Comparison of ENCODE assay signal across 8 mouse cellular contexts in genomic region chr4:88094062-88094767, GRCm38 (mm10). TPM values are rescaled to one million over a fixed set of nuclear protein-coding genes. Genes with fewer than 3 reads are reported as not detected.
DNase-seq lines count a peak whose midpoint lies in the region; ATAC-seq lines count a peak whose summit lies in the region.

Gene Focad (plus strand): TSS chr4:88094629.

- no peaks in the 10 kb centered on the region for H3K27me3 ChIP-seq in hindbrain, embryonic 14.5 days (ENCODE audit: control insufficient read depth, insufficient read depth, low read length)

- H3K36me3 ChIP-seq in hindbrain, embryonic 14.5 days (replicated peaks; ENCODE audit: control insufficient read depth, insufficient read depth): no peaks in the 10 kb centered on the region

- DNase-seq in R1 (ENCODE audit: low read depth, low spot score): peak; percentile 97
- DNase-seq in cerebellum, postnatal 25 days: peak; percentile 98 to 99
- DNase-seq in frontal cortex, postnatal 25 days (ENCODE audit: low spot score in 2 of 2): peak; percentile 95 to 98
- DNase-seq in hindbrain, embryonic 14.5 days (ENCODE audit: low spot score): peak; percentile 96
- DNase-seq in layer of hippocampus, postnatal 36 days: peak; percentile 98
- DNase-seq in lung, postnatal 36 days: peak; percentile 99
- DNase-seq in retina, postnatal 1 day: peak; percentile 98
- DNase-seq in urinary bladder, adult 18-20 months (ENCODE audit: low spot score in 2 of 2): peak; percentile 95 to 97

- H3K4me2 ChIP-seq in hindbrain, embryonic 14.5 days (replicated peaks): peak within 1 kb of the TSS; percentile 99

- peak; percentile 100 for ATAC-seq in hindbrain, embryonic 14.5 days (ENCODE audit: low FRiP score)

- H3K4me1 ChIP-seq in hindbrain, embryonic 14.5 days (replicated peaks; ENCODE audit: control insufficient read depth, insufficient read depth, low read length): peaks cover 7% of the 10 kb centered on the region

- H3K9ac ChIP-seq in hindbrain, embryonic 14.5 days: peak within 1 kb of the TSS; percentile 77

- no peaks in the 10 kb centered on the region for H3K9me3 ChIP-seq in hindbrain, embryonic 14.5 days (ENCODE audit: control insufficient read depth, low read length)

- H3K4me3 ChIP-seq in hindbrain, embryonic 14.5 days (replicated peaks; ENCODE audit: low read length): peak within 1 kb of the TSS; percentile 82

- WGBS in hindbrain, embryonic 14.5 days: under 1% methylated on average over 34 of the region's 34 CpGs

- peak within 1 kb of the TSS; percentile 67 for H3K27ac ChIP-seq in hindbrain, embryonic 14.5 days

RNA-seq across cellular contexts. Expression of gene Focad, which starts in this region (rescaled TPM):
- polyA plus RNA-seq in hindbrain, embryonic 14.5 days (2014; fragmentation: Nextera tagmentation; extraction: Ambion mirVana): 15.2 and 18.7 TPM in 2 replicates
- 10 to 100 TPM; 70.3 to 75.4 TPM for total RNA-seq in layer of hippocampus, postnatal 36 days (2021)

Comparison
In these comparisons a context has a peak if more than half of its experiments do, and no peak if none do; other contexts are left out.
1. Peak in every context shown above with its lines: DNase-seq, ATAC-seq, H3K4me3 ChIP-seq and H3K27ac ChIP-seq.